Mouse (Mus musculus) CH12.LX (cell line): ENCODE measurements around the gene Pip5k1b. TPM values are rescaled to one million over a fixed set of nuclear protein-coding genes. Genes with fewer than 3 reads are reported as not detected.

Source experiments
- DNase-seq: peaks from one replicate; pipeline ENCODE4 v3.0.0-alpha.2; 2013; ENCODE audit errors: extremely low read depth
- H3K27ac ChIP-seq: 2 replicates; pipeline ENCODE4 v1.5.1; 2012; ENCODE audit warnings: low read depth, mild to moderate bottlenecking, control low read depth, moderate library complexity; ENCODE audit not compliant: insufficient read depth
- H3K27me3 ChIP-seq: replicated peaks from 2 replicates; pipeline ENCODE3; 2012; ENCODE audit warnings: inconsistent platforms
- H3K36me3 ChIP-seq, 2 experiments: replicated peaks in 1 of 2; 2 replicates each; pipeline versions ENCODE3 to v1.6.1; 2012; ENCODE audit warnings: inconsistent platforms in 1 of 2, low read length in 1 of 2, mild to moderate bottlenecking in 1 of 2, mixed read lengths in 1 of 2, moderate library complexity in 1 of 2; ENCODE audit not compliant: control insufficient read depth in 1 of 2, insufficient read depth in 1 of 2
- H3K4me1 ChIP-seq, 2 experiments: 2 replicates each; pipeline ENCODE4 v1.6.1; 2012; ENCODE audit warnings: inconsistent platforms in 1 of 2, moderate library complexity in 1 of 2; ENCODE audit not compliant: insufficient read depth in 2 of 2, control insufficient read depth in 1 of 2
- H3K4me2 ChIP-seq: 2 replicates; pipeline ENCODE4 v1.6.1; 2012; ENCODE audit warnings: low read depth, mild to moderate bottlenecking, control low read depth; ENCODE audit not compliant: poor library complexity, insufficient read depth, severe bottlenecking
- H3K4me3 ChIP-seq, 3 experiments: fragments of 150-350 bp in 1 of 3; sonication (generic) in 1 of 3; replicated peaks in 1 of 3; 2 replicates each; pipeline versions ENCODE3 to v1.5.1; 2011 to 2012; ENCODE audit warnings: low read depth in 2 of 3, low read length in 2 of 3, mild to moderate bottlenecking in 2 of 3, moderate library complexity in 2 of 3, control low read depth in 1 of 3, improper control_type of control experiment in 1 of 3, inconsistent platforms in 1 of 3, mixed read lengths in 1 of 3; ENCODE audit not compliant: poor library complexity in 1 of 3
- H3K79me2 ChIP-seq: replicated peaks from 2 replicates; pipeline ENCODE4 v1.6.1; 2012; ENCODE audit warnings: mild to moderate bottlenecking, moderate library complexity; ENCODE audit not compliant: control insufficient read depth, poor library complexity, insufficient read depth, severe bottlenecking; ENCODE audit errors: extremely low read depth
- H3K9ac ChIP-seq: 2 replicates; pipeline ENCODE4 v1.6.1; 2012; ENCODE audit warnings: low read depth, mild to moderate bottlenecking, control low read depth, moderate library complexity; ENCODE audit not compliant: insufficient read depth
- H3K9me3 ChIP-seq: replicated peaks from 2 replicates; pipeline ENCODE3; 2012; ENCODE audit warnings: low read length, inconsistent platforms, mixed read lengths
- CHD2 ChIP-seq: IDR thresholded peaks from 2 replicates; pipeline ENCODE4 v1.6.1; 2011; ENCODE audit warnings: low read length, improper control_type of control experiment
- CTCF ChIP-seq, 2 experiments: IDR thresholded peaks in 1 of 2; conservative IDR thresholded peaks in 1 of 2; 2 replicates each; pipeline ENCODE4 v1.5.1; 2011 to 2012; ENCODE audit warnings: low read depth in 2 of 2, low read length in 2 of 2, improper control_type of control experiment in 1 of 2, inconsistent platforms in 1 of 2, mild to moderate bottlenecking in 1 of 2, moderate library complexity in 1 of 2
- E2F4 ChIP-seq: IDR thresholded peaks from 2 replicates; pipeline ENCODE4 v1.6.1; 2011; ENCODE audit warnings: low read depth, low read length, improper control_type of control experiment; ENCODE audit not compliant: insufficient replicate concordance
- ELF1 ChIP-seq: IDR thresholded peaks from 2 replicates; pipeline ENCODE4 v1.6.1; 2014; ENCODE audit warnings: low read depth, mild to moderate bottlenecking, inconsistent platforms, low read length, improper control_type of control experiment
- EP300 ChIP-seq: IDR thresholded peaks from 2 replicates; pipeline ENCODE4 v1.6.1; 2011; ENCODE audit warnings: low read length, improper control_type of control experiment
- GABPA ChIP-seq: IDR thresholded peaks from 2 replicates; pipeline ENCODE4 v1.6.1; 2012; ENCODE audit warnings: low read depth, low read length, improper control_type of control experiment, inconsistent platforms; ENCODE audit not compliant: insufficient replicate concordance
- HCFC1 ChIP-seq: IDR thresholded peaks from 2 replicates; pipeline ENCODE4 v1.6.1; 2012; ENCODE audit warnings: low read depth, mild to moderate bottlenecking, inconsistent platforms, low read length, improper control_type of control experiment
- IRF4 ChIP-seq: IDR thresholded peaks from 2 replicates; pipeline ENCODE4 v1.6.1; 2014; ENCODE audit warnings: low read depth, mild to moderate bottlenecking, inconsistent platforms, low read length, improper control_type of control experiment
- JUND ChIP-seq: conservative IDR thresholded peaks from 2 replicates; pipeline ENCODE4 v1.6.1; 2011; ENCODE audit warnings: low read depth, low read length, improper control_type of control experiment
- MAX ChIP-seq: IDR thresholded peaks from 2 replicates; pipeline ENCODE4 v1.6.1; 2011; ENCODE audit warnings: low read length, improper control_type of control experiment
- MAZ ChIP-seq: IDR thresholded peaks from 2 replicates; pipeline ENCODE4 v1.6.1; 2012; ENCODE audit warnings: low read depth, mild to moderate bottlenecking, inconsistent platforms, low read length, improper control_type of control experiment, moderate library complexity
- NELFE ChIP-seq: IDR thresholded peaks from 2 replicates; pipeline ENCODE4 v1.6.1; 2011; ENCODE audit warnings: low read depth, low read length, improper control_type of control experiment
- POLR2AphosphoS2 ChIP-seq: IDR thresholded peaks from 2 replicates; pipeline ENCODE4 v1.6.1; 2011; ENCODE audit warnings: low read depth, low read length, improper control_type of control experiment
- TBP ChIP-seq: conservative IDR thresholded peaks from 2 replicates; pipeline ENCODE4 v1.6.1; 2011; ENCODE audit warnings: low read depth, low read length, improper control_type of control experiment
- UBTF ChIP-seq: IDR thresholded peaks from 2 replicates; pipeline ENCODE4 v1.6.1; 2012; ENCODE audit warnings: low read depth, mild to moderate bottlenecking, inconsistent platforms, low read length, improper control_type of control experiment, moderate library complexity
- USF1 ChIP-seq: IDR thresholded peaks from 2 replicates; pipeline ENCODE4 v1.6.1; 2014; ENCODE audit warnings: low read depth, mild to moderate bottlenecking, inconsistent platforms, low read length, improper control_type of control experiment
- ZKSCAN1 ChIP-seq: IDR thresholded peaks from 2 replicates; pipeline ENCODE4 v1.6.1; 2012; ENCODE audit warnings: low read depth, inconsistent platforms, low read length, improper control_type of control experiment, borderline replicate concordance
- ZNF384 ChIP-seq: IDR thresholded peaks from 2 replicates; pipeline ENCODE4 v1.6.1; 2012; ENCODE audit warnings: low read depth, low read length, improper control_type of control experiment, inconsistent platforms
- dilution Hi-C: fragments of 300-500 bp; cut with MboI; formaldehyde crosslinking; loops from 2 replicates; pipeline ENCODE4 v1.14.3; 2020; ENCODE audit warnings: low sequenced_read_pairs; ENCODE audit not compliant: extremely low pct_unique_long_range_greater_than_20kb, extremely low pct_ligation_motif_present
- in situ Hi-C: fragments of 300-500 bp; cut with MboI; formaldehyde crosslinking; loops from 3 replicates; pipeline ENCODE4 v1.14.3; 2019; ENCODE audit warnings: low sequenced_read_pairs, low pct_ligation_motif_present, low pct_unique_long_range_greater_than_20kb, mixed read lengths
- polyA plus RNA-seq: library from polyadenylated mRNA; unstranded; fragments of >175 nt; gene quantifications from 2 replicates; pipeline ENCODE4 v1.2.1, GENCODE M21; 2012; ENCODE audit warnings: low read depth; ENCODE audit not compliant: insufficient read length
- total RNA-seq, 2 experiments: library from RNA; depleted of rRNA; stranded (reverse); fragments of 300-350 nt in 1 of 2; fragments of >200 nt in 1 of 2; gene quantifications; 2 replicates each; pipeline ENCODE4 v1.2.3; 2012 to 2014

The Pip5k1b gene
- total and polyA plus RNA-seq, 3 experiments = 1.7 to 2.9 (median 2.0) TPM

DNA sequence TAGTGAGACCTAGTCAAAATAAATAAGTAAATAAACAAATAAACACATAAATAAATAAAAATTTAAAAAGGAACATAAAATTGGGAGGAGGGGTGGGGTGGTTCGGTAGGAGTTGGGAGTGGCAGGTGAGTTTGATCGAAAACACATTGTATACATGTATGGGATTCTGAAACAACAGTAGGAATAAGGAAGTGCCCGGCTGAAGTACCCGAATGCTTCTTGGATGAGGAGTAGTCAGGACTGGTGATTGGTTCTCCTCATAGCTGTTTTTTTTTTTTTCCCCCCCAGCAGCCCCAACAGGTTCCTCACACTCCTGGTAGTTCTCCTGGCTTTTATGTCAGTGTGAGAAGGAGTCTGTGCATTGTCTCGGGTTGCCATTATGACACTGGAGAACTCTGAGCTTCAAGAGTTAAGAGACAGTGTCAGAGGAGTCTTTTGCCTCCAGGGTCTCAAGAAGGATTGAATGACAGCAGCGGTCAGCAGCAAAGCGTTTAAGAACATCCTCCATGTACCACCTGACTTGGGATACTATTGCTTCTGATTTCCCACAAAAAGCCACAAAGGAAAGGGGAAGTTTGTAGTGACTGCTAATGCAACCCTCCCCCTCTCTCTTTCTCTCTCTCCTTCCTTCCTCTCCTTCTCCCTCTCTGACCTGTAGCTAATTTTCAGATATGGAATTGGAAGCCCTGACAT lies 274.2 kb downstream of the Pip5k1b start:
- Histone ChIP-seq H3K4me3 (no peak overlapping the region), H3K36me3 (peaks cover 2 to 18% of the 10 kb centered on the region in 2 experiments), H3K79me2 (no peaks in the 10 kb centered on the region), H3K27ac (no peak overlapping the region), H3K9me3 (peaks cover 2% of the 10 kb centered on the region), H3K27me3 (no peaks in the 10 kb centered on the region), H3K9ac (no peak overlapping the region), H3K4me1 (peaks cover 8 to 45% of the 10 kb centered on the region in 2 experiments), H3K4me2 (peak overlapping the region; percentile 85)
- no peak for DNase-seq
- TF ChIP-seq MAZ (no peak), ELF1 (peak; percentile 22; the same call in 1 of the 2 replicates)
- dilution Hi-C loops (no loop called here), in situ Hi-C loops (loop anchor here (25.0 kb wide), 1 partner anchor 581 kb away; the partner anchor contains the start of gene Pgm5)

DNA sequence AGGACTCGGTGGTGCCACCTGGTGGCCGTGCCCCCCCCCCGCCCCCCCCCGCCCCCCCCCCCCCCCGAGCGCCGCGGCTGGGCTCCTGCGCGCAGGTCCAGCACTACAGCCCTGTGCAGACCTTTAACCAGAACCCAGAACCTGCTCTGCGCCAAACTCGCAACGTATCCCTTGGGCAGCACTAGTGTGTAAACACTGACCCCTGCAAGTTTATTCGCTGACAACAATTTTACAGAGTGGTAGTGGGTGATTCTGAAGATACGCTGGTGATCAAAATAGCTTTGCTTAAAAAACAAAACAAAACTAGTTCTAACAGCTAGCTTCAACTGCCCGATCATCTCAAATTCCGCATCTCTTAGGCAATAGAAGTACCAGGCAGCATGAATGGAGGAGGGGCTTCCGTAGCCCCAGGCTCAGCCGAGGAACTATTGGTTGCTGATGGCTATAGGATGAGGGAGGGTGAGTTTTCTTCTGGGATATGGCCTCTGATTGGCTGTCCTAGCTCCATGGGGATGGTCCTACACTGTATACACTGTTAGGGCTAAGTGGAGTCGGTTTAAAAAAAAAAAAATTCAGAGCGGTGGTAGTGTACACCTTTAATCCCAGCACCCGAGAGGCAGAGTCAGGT lies 275.0 kb downstream of the Pip5k1b start, which contains the start of gene Fxn:
Gene Fxn (minus strand): TSS at position 5 of the 628 bp plus-strand sequence.
- H3K9me3 ChIP-seq = peaks cover 2% of the 10 kb centered on the region
- in situ Hi-C loops (loop anchor here (25.0 kb wide), 1 partner anchor 582 kb away; the partner anchor contains the start of gene Pgm5), dilution Hi-C loops (no loop called here)
- H3K79me2 ChIP-seq = no peaks in the 10 kb centered on the region
- peaks cover 8 to 45% of the 10 kb centered on the region in 2 experiments for H3K4me1 ChIP-seq
- H3K4me2 ChIP-seq = peak within 1 kb of the TSS; percentile 85
- peak within 1 kb of the TSS; percentile 62 to 89 (median 64) for H3K4me3 ChIP-seq
- H3K27me3 ChIP-seq = no peaks in the 10 kb centered on the region
- peaks cover 8 to 24% of the 10 kb centered on the region in 2 experiments for H3K36me3 ChIP-seq
- H3K9ac ChIP-seq = peak within 1 kb of the TSS; percentile 61
- TF ChIP-seq EP300 = no peak
- TF ChIP-seq ZNF384 = peak; percentile 37; the same call in 1 of the 2 replicates
- peak; percentile 21; the same call in 1 of the 2 replicates for TF ChIP-seq MAZ
- TF ChIP-seq, all 38 proteins: peak for 2
- peak within 1 kb of the TSS; percentile 27; the same call in 1 of the 2 replicates for H3K27ac ChIP-seq
- peak; percentile 26 for DNase-seq

GRCm38 (mm10) chr19:24279706-24280600 lies 275.7 kb downstream of the Pip5k1b start:
- H3K4me2 ChIP-seq = peak overlapping the region; percentile 56
- H3K27me3 ChIP-seq = no peaks in the 10 kb centered on the region
- in situ Hi-C loops (loop anchor here (10.0 to 25.0 kb wide), 2 partner anchors 425 to 582 kb away; partner anchors contain the start of gene Pgm5), dilution Hi-C loops (no loop called here)
- peaks cover 13 to 31% of the 10 kb centered on the region in 2 experiments for H3K36me3 ChIP-seq
- H3K4me1 ChIP-seq = peaks cover 8 to 45% of the 10 kb centered on the region in 2 experiments
- H3K27ac ChIP-seq = peak overlapping the region; percentile 27; the same call in 1 of the 2 replicates
- H3K9me3 ChIP-seq = peaks cover 2% of the 10 kb centered on the region
- peak; percentile 78 for DNase-seq
- H3K4me3 ChIP-seq = peak overlapping the region; percentile 62 to 89 (median 64)
- H3K79me2 ChIP-seq = no peaks in the 10 kb centered on the region
- peak overlapping the region; percentile 61 for H3K9ac ChIP-seq
- no peak for TF ChIP-seq ZKSCAN1
- TF ChIP-seq CTCF (conservative IDR thresholded peaks at IDR 0.05 in 1 of 2, IDR thresholded peaks at IDR 0.05 in 1 of 2; ENCODE audit: low read depth in 2 of 2, low read length in 2 of 2) = peak in 1 of 2 experiments; percentile 37; a peak in 2 of 4 replicates
- TF ChIP-seq JUND = no peak
- peak; percentile 47; the same call in 1 of the 2 replicates for TF ChIP-seq MAX
- TF ChIP-seq E2F4 = peak; percentile 78; the same call in 1 of the 2 replicates
- peak; percentile 67 for TF ChIP-seq NELFE
- TF ChIP-seq IRF4 = no peak
- TF ChIP-seq TBP = no peak
- no peak; the same call in 1 of the 2 replicates for TF ChIP-seq ELF1
- no peak for TF ChIP-seq GABPA
- TF ChIP-seq USF1 = no peak
- TF ChIP-seq POLR2AphosphoS2 = no peak
- TF ChIP-seq HCFC1 = peak; percentile 31; the same call in 1 of the 2 replicates
- TF ChIP-seq EP300 = no peak
- TF ChIP-seq UBTF = no peak
- peak; percentile 45 for TF ChIP-seq CHD2
